ENCODE assay signal across 13 mouse cellular contexts in genomic region chr1:40444800-40445199, GRCm38 (mm10). TPM values are rescaled to one million over a fixed set of nuclear protein-coding genes. Genes with fewer than 3 reads are reported as not detected.
DNase-seq lines count a peak whose midpoint lies in the region; ATAC-seq lines count a peak whose summit lies in the region.
"Had no signal": no experiment of that assay in that cellular context is flagged by ENCODE, and none has a peak within 500 bp of the region (broad histone marks: within the 10 kb centered on the region; RNA-seq: fewer than 3 reads in every experiment).

No protein-coding gene starts in this region.

- ATAC-seq in frontal cortex, adult (ENCODE audit: low TSS enrichment), result peak; percentile 98
- ATAC-seq: forebrain, embryonic 16.5 days had no signal

- no peak for DNase-seq in frontal cortex, postnatal 25 days (ENCODE audit: low spot score in 2 of 2)
- DNase-seq in layer of hippocampus, adult 9-11 months, result peak; percentile 9
- DNase-seq in layer of hippocampus, postnatal 10 days (ENCODE audit: low spot score in 2 of 2), result no peak
- DNase-seq in 3134 (ENCODE audit: extremely low read depth, insufficient read length, low spot score), result peak; percentile 83
- DNase-seq in fibroblast of lung, adult 2 months (ENCODE audit: low read depth), result peak; percentile 87
- DNase-seq in B cell, adult 2 months, result no peak
- no peak for DNase-seq in thymus, postnatal 0 days (ENCODE audit: low spot score)
- DNase-seq: heart, postnatal 4 days; layer of hippocampus, postnatal 36 days had no signal

RNA-seq across cellular contexts. Expression of gene Il1rl1, which starts 15.4 kb away (rescaled TPM):
- total RNA-seq in layer of hippocampus, postnatal 10 days (2021), result under 1 TPM; 0.21 to 0.25 TPM
- polyA plus RNA-seq in thymus, postnatal 0 days (2015; fragmentation: Nextera tagmentation; extraction: Ambion mirVana), result 0.38 and 0.41 TPM in 2 replicates

RNA-seq across cellular contexts. Expression of gene Il18r1, which starts 20.6 kb away (rescaled TPM):
- total RNA-seq in layer of hippocampus, postnatal 10 days (2021), result under 1 TPM; 0.11 TPM
- 2.2 and 3.9 TPM in 2 replicates for polyA plus RNA-seq in thymus, postnatal 0 days (2015; fragmentation: Nextera tagmentation; extraction: Ambion mirVana)
- total RNA-seq: layer of hippocampus, postnatal 36 days had no signal
- polyA plus RNA-seq: forebrain, embryonic 16.5 days; G1E; heart, embryonic 10.5 days had no signal

Comparison
In these comparisons a context has a peak if more than half of its experiments do, and no peak if none do; other contexts are left out.
1. DNase-seq: peak in layer of hippocampus, adult 9-11 months (single experiment), 3134 (single experiment) and fibroblast of lung, adult 2 months (single experiment); none in frontal cortex, postnatal 25 days (0 of 2), layer of hippocampus, postnatal 10 days (0 of 2), B cell, adult 2 months (0 of 2) and thymus, postnatal 0 days (single experiment).